Mouse (Mus musculus) intestine, postnatal 0 days (tissue): ENCODE data around the gene Trim44. TPM values are rescaled to one million over a fixed set of nuclear protein-coding genes. Genes with fewer than 3 reads are reported as not detected.

Source experiments
- ATAC-seq: fragments of 200-750 bp; cut with Nextera tagmentation; 2 replicates; pipeline ENCODE4 v1.8.0; 2017; ENCODE audit warnings: mild to moderate bottlenecking, moderate TSS enrichment, moderate library complexity
- H3K27ac ChIP-seq: fragments of 300-500 bp; sonication (generic); 2 replicates; pipeline ENCODE4 v1.5.1; 2014; ENCODE audit warnings: mild to moderate bottlenecking, low read depth, low read length, moderate library complexity
- H3K27me3 ChIP-seq: fragments of 300-500 bp; sonication (generic); replicated peaks from 2 replicates; pipeline ENCODE4 v1.6.1; 2014; ENCODE audit warnings: low read length, mixed read lengths; ENCODE audit not compliant: control insufficient read depth, insufficient read depth
- H3K36me3 ChIP-seq: fragments of 300-500 bp; sonication (generic); 2 replicates; pipeline ENCODE4 v1.6.1; 2014; ENCODE audit warnings: mild to moderate bottlenecking, moderate library complexity; ENCODE audit not compliant: control insufficient read depth, insufficient read depth
- H3K4me1 ChIP-seq: fragments of 300-500 bp; sonication (generic); replicated peaks from 2 replicates; pipeline ENCODE4 v1.6.1; 2014; ENCODE audit warnings: antibody characterized with exemption, low read length, mixed read lengths; ENCODE audit not compliant: control insufficient read depth, insufficient read depth
- H3K4me2 ChIP-seq: fragments of 300-500 bp; sonication (generic); replicated peaks from 2 replicates; pipeline ENCODE4 v1.6.1; 2014; ENCODE audit warnings: low read depth, mild to moderate bottlenecking, moderate library complexity
- H3K4me3 ChIP-seq: fragments of 300-500 bp; sonication (generic); 2 replicates; pipeline ENCODE4 v1.5.1; 2014; ENCODE audit warnings: low read depth, low read length
- H3K9ac ChIP-seq: fragments of 300-500 bp; sonication (generic); 2 replicates; pipeline ENCODE4 v1.6.1; 2014; ENCODE audit warnings: mild to moderate bottlenecking, low read depth, low read length
- H3K9me3 ChIP-seq: fragments of 300-500 bp; sonication (generic); 2 replicates; pipeline ENCODE4 v1.6.1; 2016; ENCODE audit warnings: mixed run types; ENCODE audit not compliant: control insufficient read depth
- CTCF ChIP-seq: sonication (generic); IDR thresholded peaks from 2 replicates; pipeline ENCODE4 v1.5.1; 2016; ENCODE audit warnings: low read depth, mild to moderate bottlenecking, control low read depth, antibody characterized with exemption, moderate library complexity
- WGBS: fragments of 180-500 bp; shearing (Covaris S2); extraction: QIAGEN DNeasy Blood & Tissue Kit; methylation state at CpG from one replicate; pipeline ENCODE4 v1.1.7; 2014; 5-methylcytosine and 5-hydroxymethylcytosine counted together
- polyA plus RNA-seq: library from polyadenylated mRNA; unstranded; fragments of >200 nt; fragmentation: Nextera tagmentation; extraction: Ambion mirVana; gene quantifications from 2 replicates; pipeline ENCODE4 v1.2.1, GENCODE M21; 2015

Trim44 gene
- polyA plus RNA-seq, 1 experiment from 2014 or later = 12.3 TPM

DNA sequence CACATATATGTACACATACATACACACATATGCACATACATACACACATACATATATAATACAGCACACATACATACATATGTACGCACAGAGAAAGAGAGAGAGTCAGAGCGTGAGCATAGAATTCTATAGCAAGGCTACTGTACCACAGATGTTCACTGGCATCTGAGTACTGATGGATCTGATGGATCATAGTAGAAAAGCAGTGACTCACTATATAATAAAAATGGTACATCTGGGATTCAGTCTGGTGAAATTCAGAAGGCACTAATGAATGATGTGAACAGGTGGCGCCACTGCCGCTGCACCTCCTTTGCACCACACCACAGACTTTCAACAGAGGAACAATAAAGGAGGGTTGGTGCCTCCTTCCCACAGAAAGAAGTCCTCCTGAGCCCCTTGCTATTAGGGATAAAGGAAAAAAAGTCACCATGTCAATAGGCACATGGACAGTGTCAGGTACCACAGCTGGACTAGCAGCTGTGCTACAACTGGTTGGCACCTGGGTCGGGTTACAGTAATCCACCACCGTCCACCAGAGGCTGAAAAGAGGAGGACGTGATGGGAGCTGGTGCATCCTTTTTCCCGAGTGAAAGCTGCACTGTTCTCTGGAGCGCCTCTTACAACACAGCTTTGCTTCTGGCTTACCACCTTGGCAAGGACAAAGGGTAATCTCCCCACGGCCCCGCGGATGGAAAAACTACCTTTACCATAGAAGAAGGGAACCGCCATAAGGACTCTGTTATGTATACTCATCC lies 139.9 kb downstream of the Trim44 start:
- H3K27me3 ChIP-seq = no peaks in the 10 kb centered on the region
- TF ChIP-seq CTCF = no peak
- 68% methylated on average over 13 of the region's 13 CpGs for WGBS
- H3K4me2 ChIP-seq = no peak overlapping the region
- no peaks in the 10 kb centered on the region for H3K4me1 ChIP-seq
- no peak overlapping the region for H3K4me3 ChIP-seq
- H3K36me3 ChIP-seq = no peaks in the 10 kb centered on the region
- no peaks in the 10 kb centered on the region for H3K9me3 ChIP-seq
- ATAC-seq = no peak
- H3K27ac ChIP-seq = no peak overlapping the region
- no peak overlapping the region for H3K9ac ChIP-seq

DNA sequence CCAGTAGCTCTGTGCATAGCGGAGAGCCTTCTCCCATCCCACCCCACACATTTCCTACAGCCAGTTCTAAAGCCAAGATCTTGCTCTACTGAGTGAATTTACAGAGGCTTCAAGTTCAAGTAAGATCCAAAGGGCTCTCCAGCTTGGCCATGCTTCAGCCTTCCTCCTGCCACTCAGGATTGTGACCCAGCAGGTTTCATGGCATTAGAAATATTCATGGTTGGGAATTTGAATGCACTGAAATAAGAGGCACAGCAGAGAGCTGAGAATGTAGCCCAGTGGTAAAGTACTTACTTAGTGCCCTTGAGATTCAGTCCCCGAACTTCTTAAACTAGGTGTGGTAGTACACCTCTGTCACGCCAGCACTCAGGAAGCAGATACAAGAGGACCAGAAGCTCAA lies 140.7 kb downstream of the Trim44 start:
- no peak overlapping the region for H3K4me2 ChIP-seq
- no peak for TF ChIP-seq CTCF
- no peaks in the 10 kb centered on the region for H3K36me3 ChIP-seq
- ATAC-seq = no peak
- H3K4me1 ChIP-seq = no peaks in the 10 kb centered on the region
- no peak overlapping the region for H3K9ac ChIP-seq
- 93% methylated on average over 3 of the region's 3 CpGs for WGBS
- no peak overlapping the region for H3K27ac ChIP-seq
- H3K27me3 ChIP-seq = no peaks in the 10 kb centered on the region
- H3K9me3 ChIP-seq = no peaks in the 10 kb centered on the region
- H3K4me3 ChIP-seq = no peak overlapping the region

DNA sequence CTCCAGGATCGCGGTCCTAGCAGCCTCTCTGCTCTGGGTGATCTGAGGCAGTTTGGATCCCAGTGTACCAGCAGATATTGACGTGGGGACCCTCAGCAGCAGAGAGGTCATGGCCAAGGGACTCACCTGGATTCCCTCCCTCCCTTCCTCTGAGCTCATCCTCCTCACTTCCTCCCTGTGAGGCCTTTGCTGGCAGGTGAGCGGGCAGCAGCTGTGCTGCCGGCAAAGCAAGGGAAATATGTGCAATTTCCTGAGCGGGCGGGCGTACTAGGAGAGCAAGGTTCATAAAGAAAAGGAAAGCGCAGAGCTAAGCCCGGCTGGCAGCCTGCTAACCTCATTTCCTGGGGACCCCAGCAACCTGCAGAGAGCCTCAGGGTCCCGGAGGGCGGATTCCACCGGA lies 148.5 kb downstream of the Trim44 start:
- H3K27ac ChIP-seq = no peak overlapping the region
- H3K4me1 ChIP-seq = peaks cover 6% of the 10 kb centered on the region; the same call in 1 of the 2 replicates
- 0 out of 2 replicates have a peak overlapping the region, but pooled peaks have one; percentile 9 for H3K4me3 ChIP-seq
- H3K27me3 ChIP-seq = no peaks in the 10 kb centered on the region
- H3K9ac ChIP-seq = no peak overlapping the region
- no peak for TF ChIP-seq CTCF
- peak overlapping the region; percentile 58 for H3K4me2 ChIP-seq
- no peaks in the 10 kb centered on the region for H3K36me3 ChIP-seq
- 11% methylated on average over 13 of the region's 13 CpGs for WGBS
- ATAC-seq = peak; percentile 64
- H3K9me3 ChIP-seq = no peaks in the 10 kb centered on the region

DNA sequence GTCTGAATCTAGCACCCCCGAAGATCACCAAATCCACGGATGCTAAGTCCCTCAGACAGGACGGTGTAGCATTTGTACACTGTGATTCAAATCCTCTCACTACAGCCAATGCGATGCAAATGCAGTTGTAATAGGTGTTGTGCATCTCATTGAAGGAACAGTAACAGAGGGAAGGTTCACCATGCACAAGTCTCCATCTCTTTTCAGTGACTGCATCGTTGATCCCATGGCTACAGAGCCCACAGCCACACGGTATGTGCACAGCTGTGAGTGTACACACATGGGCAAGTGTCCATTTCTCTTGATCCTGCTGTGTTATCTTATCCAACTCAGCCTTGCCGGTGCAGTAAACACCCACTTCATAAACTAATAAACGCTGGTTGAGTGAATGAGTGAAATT lies 148.9 kb downstream of the Trim44 start:
- H3K4me2 ChIP-seq = peak overlapping the region; percentile 58
- ATAC-seq = no peak
- TF ChIP-seq CTCF = no peak
- 0 out of 2 replicates have a peak overlapping the region, but pooled peaks have one; percentile 0 for H3K4me3 ChIP-seq
- peaks cover 6% of the 10 kb centered on the region; the same call in 1 of the 2 replicates for H3K4me1 ChIP-seq
- no peaks in the 10 kb centered on the region for H3K27me3 ChIP-seq
- WGBS = 23% methylated on average over 8 of the region's 8 CpGs
- H3K27ac ChIP-seq = no peak overlapping the region
- H3K9me3 ChIP-seq = no peaks in the 10 kb centered on the region
- no peaks in the 10 kb centered on the region for H3K36me3 ChIP-seq
- no peak overlapping the region for H3K9ac ChIP-seq

DNA sequence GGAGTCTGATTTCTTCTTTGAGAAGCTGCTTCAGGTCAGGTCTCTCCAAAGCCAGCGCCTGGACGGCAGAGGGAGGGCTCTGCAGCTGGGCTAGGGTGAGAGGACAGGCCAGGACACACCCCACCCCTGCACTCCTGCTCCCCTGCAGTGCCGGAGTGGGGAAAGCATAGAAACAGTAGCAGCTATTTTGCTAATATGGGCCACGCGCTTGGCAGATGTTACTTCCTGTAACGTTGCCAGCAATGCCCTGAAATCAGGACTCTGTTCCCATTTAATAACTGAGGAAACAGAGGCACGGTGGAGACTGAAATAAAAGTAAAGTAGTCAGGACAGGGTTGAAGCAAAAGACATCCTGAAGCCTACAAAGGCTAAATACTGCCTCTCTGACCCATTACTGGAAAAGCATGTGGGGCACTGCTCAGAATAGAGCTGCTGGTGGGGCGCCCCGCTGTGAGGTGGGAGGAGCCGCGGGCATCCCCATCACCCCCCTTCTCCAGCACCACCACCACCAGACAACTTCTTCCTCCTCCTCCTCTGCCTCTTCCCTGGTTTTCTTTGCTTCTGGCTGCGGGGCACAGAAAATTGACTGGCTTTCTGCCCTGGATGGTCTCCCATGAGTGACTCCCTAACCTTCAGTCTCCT lies 149.5 kb downstream of the Trim44 start:
- Histone ChIP-seq H3K4me2 (peak overlapping the region; percentile 44), H3K4me3 (0 out of 2 replicates have a peak overlapping the region, but pooled peaks have one; percentile 0), H3K9me3 (no peaks in the 10 kb centered on the region), H3K27me3 (no peaks in the 10 kb centered on the region), H3K27ac (no peak overlapping the region), H3K4me1 (peaks cover 6% of the 10 kb centered on the region; the same call in 1 of the 2 replicates), H3K9ac (no peak overlapping the region), H3K36me3 (no peaks in the 10 kb centered on the region)
- 11% methylated on average over 11 of the region's 12 CpGs for WGBS
- no peak for ATAC-seq
- no peak for TF ChIP-seq CTCF

DNA sequence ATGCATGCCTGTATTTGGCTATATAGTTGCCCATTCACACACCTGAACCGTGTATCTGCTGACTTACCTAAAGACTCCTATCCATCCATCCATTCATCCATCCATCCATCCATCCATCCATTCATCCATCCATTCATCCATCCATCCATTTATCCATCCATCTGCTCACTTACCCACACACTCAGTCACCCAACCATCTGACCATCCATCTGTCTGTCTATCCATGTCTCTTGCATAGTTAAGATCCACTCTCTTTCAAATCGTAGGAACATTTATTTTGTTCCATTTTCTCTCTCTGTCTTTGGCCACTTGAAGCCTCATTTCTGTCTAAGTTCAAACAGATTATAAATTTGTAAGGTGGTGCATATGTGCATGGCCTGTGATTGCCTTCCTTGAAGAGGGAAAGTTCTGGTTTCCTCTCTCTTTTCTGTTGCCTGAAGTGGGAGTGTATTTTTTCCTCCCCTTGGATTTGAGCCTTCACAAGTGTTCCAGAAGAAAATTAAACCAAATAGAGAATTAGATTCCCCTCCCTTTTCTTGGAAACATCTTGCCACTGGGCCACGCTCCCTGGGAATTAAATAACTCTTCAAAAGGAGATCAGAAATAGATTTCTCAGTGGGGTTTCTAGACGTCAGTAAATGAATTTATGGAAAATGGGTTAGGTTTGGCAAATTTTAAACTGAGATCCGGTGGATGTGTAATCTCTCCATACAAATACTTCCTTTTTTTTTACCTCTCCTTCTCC lies 150.9 kb downstream of the Trim44 start:
- WGBS = 73% methylated on average over 5 of the region's 5 CpGs
- H3K36me3 ChIP-seq = no peaks in the 10 kb centered on the region
- H3K27ac ChIP-seq = no peak overlapping the region
- peaks cover 6% of the 10 kb centered on the region; the same call in 1 of the 2 replicates for H3K4me1 ChIP-seq
- no peak overlapping the region for H3K4me3 ChIP-seq
- H3K27me3 ChIP-seq = no peaks in the 10 kb centered on the region
- H3K4me2 ChIP-seq = no peak overlapping the region
- no peak for TF ChIP-seq CTCF
- no peak for ATAC-seq
- no peaks in the 10 kb centered on the region for H3K9me3 ChIP-seq
- no peak overlapping the region for H3K9ac ChIP-seq
